Mouse (Mus musculus) stomach, postnatal 0 days (tissue): ENCODE measurements at regions not wholly inside any gene's neighbourhood (a gene's known extent, or its start where the extent isn't known, plus 50 kb on each side); places are given as distances from the start of the nearest gene placed in this dataset.

ENCODE experiments used
- CTCF ChIP-seq: IDR thresholded peaks from 2 replicates; pipeline ENCODE4 v1.5.1; 2016; ENCODE audit warnings: antibody characterized with exemption, low read depth, mild to moderate bottlenecking, moderate library complexity
- EP300 ChIP-seq: optimal IDR thresholded peaks from 2 replicates; pipeline ENCODE3; 2016; ENCODE audit warnings: antibody characterized with exemption

- no peak for TF ChIP-seq CTCF
- no peak for TF ChIP-seq EP300
These were observed 1464.5 kb upstream of the 1700008P02Rik start for GRCm38 (mm10) chr3:8084749-8085148.
